ENCODE assay signal across 8 mouse cellular contexts in the genomic region with DNA sequence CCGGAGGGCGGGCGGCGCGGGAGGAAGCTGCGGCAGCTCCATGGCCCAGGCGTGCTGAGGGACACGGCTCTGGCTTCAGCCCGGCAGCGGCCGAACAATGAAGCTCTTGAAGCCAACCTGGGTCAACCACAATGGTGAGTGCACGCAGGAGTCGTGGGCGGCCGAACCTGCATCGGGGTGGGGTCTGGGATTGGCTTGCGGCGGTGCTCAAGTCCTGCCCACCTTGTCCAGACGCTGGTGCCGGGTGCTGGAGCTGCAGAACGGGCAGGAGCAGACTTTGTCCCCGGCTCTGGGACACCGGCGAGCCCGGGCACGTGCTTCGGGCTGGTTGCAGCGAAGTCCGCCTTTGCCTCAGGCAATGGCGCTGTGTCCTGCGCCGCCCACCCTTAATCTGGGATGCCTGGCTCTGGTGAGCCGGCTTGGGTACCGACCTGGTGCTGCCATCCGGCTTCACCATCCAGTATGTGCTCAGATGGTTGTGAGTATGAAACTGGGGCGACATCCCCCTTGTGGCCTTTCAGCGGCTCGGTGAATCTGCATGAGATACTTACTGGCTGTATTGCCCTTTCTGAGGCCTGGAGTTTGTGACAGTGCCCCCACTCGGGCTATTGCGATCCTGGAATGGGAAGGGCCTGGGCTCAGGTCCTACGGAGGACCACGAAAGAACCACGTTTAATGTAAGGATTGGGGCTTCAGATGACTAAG. TPM values are rescaled to one million over a fixed set of nuclear protein-coding genes. Genes with fewer than 3 reads are reported as not detected.
DNase-seq lines count a peak whose midpoint lies in the region; ATAC-seq and TF ChIP-seq lines count a peak whose summit lies in the region.

No protein-coding gene starts in this region.

- H3K27ac ChIP-seq in forebrain, embryonic 11.5 days (ENCODE audit: low read depth, low read length): peak overlapping the region; percentile 92
- H3K27ac ChIP-seq in neural tube, embryonic 13.5 days (replicated peaks): peak overlapping the region; percentile 93

- peaks cover 62% of the 10 kb centered on the region for H3K4me1 ChIP-seq in E14TG2a.4 (replicated peaks; ENCODE audit: low read depth, low read length)
- H3K4me1 ChIP-seq in forebrain, embryonic 11.5 days (replicated peaks; ENCODE audit: control insufficient read depth, insufficient read depth, low read length): peaks cover 4% of the 10 kb centered on the region; the same call in 1 of the 2 replicates
- peaks cover 44% of the 10 kb centered on the region for H3K4me1 ChIP-seq in neural tube, embryonic 13.5 days (replicated peaks)

- no peaks in the 10 kb centered on the region for H3K9me3 ChIP-seq in E14TG2a.4 (ENCODE audit: low read length)
- H3K9me3 ChIP-seq in forebrain, embryonic 11.5 days (ENCODE audit: control insufficient read depth, low read length): no peaks in the 10 kb centered on the region
- no peaks in the 10 kb centered on the region for H3K9me3 ChIP-seq in neural tube, embryonic 13.5 days

- DNase-seq in brain, embryonic 14.5 days (ENCODE audit: low read depth): peak; percentile 85
- DNase-seq in forebrain, embryonic 11.5 days (ENCODE audit: low spot score): peak; percentile 81
- peak; percentile 58 to 69 for DNase-seq in heart, postnatal 10 days
- DNase-seq in kidney, postnatal 4 days: peak; percentile 67 to 81
- DNase-seq in lung, adult 18-20 months: peak; percentile 38 to 39
- peak; percentile 53 to 72 for DNase-seq in thymus, adult 18-20 months

- no peak for TF ChIP-seq POLR2A in brain, embryonic 14.5 days (IDR thresholded peaks at IDR 0.05; ENCODE audit: borderline replicate concordance, extremely low read depth, insufficient read depth, insufficient read length, poor library complexity, severe bottlenecking)

- H3K4me3 ChIP-seq in E14TG2a.4 (replicated peaks; ENCODE audit: low read length): peak overlapping the region; percentile 97
- H3K4me3 ChIP-seq in forebrain, embryonic 11.5 days (ENCODE audit: low read depth, low read length): peak overlapping the region; percentile 91
- peak overlapping the region; percentile 94 for H3K4me3 ChIP-seq in neural tube, embryonic 13.5 days

- intact Hi-C loops in heart, postnatal 10 days (cut with DNase I): loop anchor here (2.0 kb wide), 1 partner anchor 65 kb away; no protein-coding TSS in a partner anchor

- H3K9ac ChIP-seq in forebrain, embryonic 11.5 days (ENCODE audit: low read length): peak overlapping the region; percentile 92
- peak overlapping the region; percentile 92 for H3K9ac ChIP-seq in neural tube, embryonic 13.5 days

- H3K27me3 ChIP-seq in E14TG2a.4 (ENCODE audit: insufficient read depth, low read length): no peaks in the 10 kb centered on the region
- no peaks in the 10 kb centered on the region for H3K27me3 ChIP-seq in forebrain, embryonic 11.5 days (ENCODE audit: control insufficient read depth, insufficient read depth, low read length)
- no peaks in the 10 kb centered on the region for H3K27me3 ChIP-seq in neural tube, embryonic 13.5 days

- TF ChIP-seq CTCF in E14TG2a.4 (conservative IDR thresholded peaks at IDR 0.05; ENCODE audit: low read length): peak; percentile 13; the same call in 1 of the 2 replicates
- peak; percentile 37; the same call in 1 of the 2 replicates for TF ChIP-seq CTCF in brain, embryonic 14.5 days (IDR thresholded peaks at IDR 0.05; ENCODE audit: borderline replicate concordance, extremely low read depth, insufficient read depth, insufficient read length)

- WGBS in forebrain, embryonic 11.5 days: under 1% methylated on average over 39 of the region's 43 CpGs
- WGBS in neural tube, embryonic 13.5 days: under 1% methylated on average over 43 of the region's 43 CpGs

- peak; percentile 56 for ATAC-seq in forebrain, embryonic 11.5 days (replicated peaks; ENCODE audit: low FRiP score)
- peak; percentile 41 for ATAC-seq in neural tube, embryonic 13.5 days (ENCODE audit: low read depth)

- H3K36me3 ChIP-seq in E14TG2a.4 (ENCODE audit: insufficient read depth, low read length): peaks cover 64% of the 10 kb centered on the region
- H3K36me3 ChIP-seq in forebrain, embryonic 11.5 days (ENCODE audit: control insufficient read depth, insufficient read depth, low read length): peaks cover under 1% of the 10 kb centered on the region
- H3K36me3 ChIP-seq in neural tube, embryonic 13.5 days: peaks cover 39% of the 10 kb centered on the region

- peak overlapping the region; percentile 80 for H3K4me2 ChIP-seq in forebrain, embryonic 11.5 days (ENCODE audit: low read depth, low read length, severe bottlenecking)
- peak overlapping the region; percentile 87 for H3K4me2 ChIP-seq in neural tube, embryonic 13.5 days

RNA-seq across cellular contexts. Expression of gene Hira, which starts 0.7 kb away (rescaled TPM):
- 119 and 120 TPM in 2 replicates for polyA plus RNA-seq in brain, embryonic 14.5 days (2012; rRNA removed)
- 16.0 and 16.7 TPM in 2 replicates for polyA plus RNA-seq in forebrain, embryonic 11.5 days (2014; fragmentation: Nextera tagmentation; extraction: Ambion mirVana)
- 10 to 100 TPM; 34.3 to 35.7 TPM for total RNA-seq in heart, postnatal 10 days (2021)
- 15.5 and 17.9 TPM in 2 replicates for polyA plus RNA-seq in neural tube, embryonic 13.5 days (2015; fragmentation: Nextera tagmentation; extraction: Ambion mirVana)

RNA-seq across cellular contexts. Expression of gene Mrpl40, which starts 0.9 kb away (rescaled TPM):
- 17.1 and 21.4 TPM in 2 replicates for polyA plus RNA-seq in brain, embryonic 14.5 days (2012; rRNA removed)
- polyA plus RNA-seq in forebrain, embryonic 11.5 days (2014; fragmentation: Nextera tagmentation; extraction: Ambion mirVana): 99.7 and 101 TPM in 2 replicates
- 10 to 100 TPM; 57.0 to 60.1 TPM for total RNA-seq in heart, postnatal 10 days (2021)
- 79.5 and 80.2 TPM in 2 replicates for polyA plus RNA-seq in neural tube, embryonic 13.5 days (2015; fragmentation: Nextera tagmentation; extraction: Ambion mirVana)

RNA-seq across cellular contexts. Expression of gene Gm28539, which starts 41.2 kb away (rescaled TPM):
- polyA plus RNA-seq in brain, embryonic 14.5 days (2012; rRNA removed): 1.4 TPM in 1 of 2 replicates, not detected in the other
- not detected in 2 replicates for polyA plus RNA-seq in forebrain, embryonic 11.5 days (2014; fragmentation: Nextera tagmentation; extraction: Ambion mirVana)
- 1 to 10 TPM; 1.2 to 1.5 TPM for total RNA-seq in heart, postnatal 10 days (2021)
- not detected in 2 replicates for polyA plus RNA-seq in neural tube, embryonic 13.5 days (2015; fragmentation: Nextera tagmentation; extraction: Ambion mirVana)

RNA-seq across cellular contexts. Expression of gene 2510002D24Rik, which starts 41.2 kb away (rescaled TPM):
- 35.8 and 39.8 TPM in 2 replicates for polyA plus RNA-seq in brain, embryonic 14.5 days (2012; rRNA removed)
- polyA plus RNA-seq in forebrain, embryonic 11.5 days (2014; fragmentation: Nextera tagmentation; extraction: Ambion mirVana): 23.9 and 28.2 TPM in 2 replicates
- total RNA-seq in heart, postnatal 10 days (2021): 10 to 100 TPM; 20.3 to 20.8 TPM
- polyA plus RNA-seq in neural tube, embryonic 13.5 days (2015; fragmentation: Nextera tagmentation; extraction: Ambion mirVana): 32.0 and 37.9 TPM in 2 replicates

Comparison
In these comparisons a context has a peak if more than half of its experiments do, and no peak if none do; other contexts are left out.
1. Peak in every context shown above with its lines: DNase-seq, ATAC-seq, H3K4me3 ChIP-seq and H3K27ac ChIP-seq.